In genomic region chr11:120713580-120714518, GRCm38 (mm10) we compare ENCODE assay signal across 8 mouse cellular contexts. TPM values are rescaled to one million over a fixed set of nuclear protein-coding genes. Genes with fewer than 3 reads are reported as not detected.
A peak's percentile ranks its signal among the peaks of the same experiment; 100 is the strongest.
DNase-seq lines count a peak whose midpoint lies in the region; ATAC-seq and TF ChIP-seq lines count a peak whose summit lies in the region.

Cenpx (minus strand) TSS chr11:120713738.
Lrrc45 (plus strand) TSS chr11:120713925.

- peak; percentile 89 for DNase-seq in Patski (ENCODE audit: low read depth, low spot score)
- peak; percentile 96 to 97 for DNase-seq in cerebellum, postnatal 14 days
- peak; percentile 96 to 97 for DNase-seq in frontal cortex, postnatal 14 days (ENCODE audit: low spot score in 2 of 2)
- DNase-seq in layer of hippocampus, postnatal 25 days (ENCODE audit: extremely low spot score in 1 of 2, low spot score in 1 of 2): peak; percentile 79 to 85
- peak; percentile 99 for DNase-seq in lung, postnatal 25 days (ENCODE audit: low spot score)
- DNase-seq in retina, embryonic 14.5 days (ENCODE audit: low spot score): peak; percentile 99
- peak; percentile 93 for DNase-seq in thymus, postnatal 4 days

- H3K4me1 ChIP-seq in hindbrain, embryonic 13.5 days (replicated peaks): peaks cover 34% of the 10 kb centered on the region

- peak within 1 kb of the TSS; percentile 63 for H3K4me3 ChIP-seq in hindbrain, embryonic 13.5 days

- peak; percentile 88 for ATAC-seq in Patski
- peak; percentile 97 for ATAC-seq in hindbrain, embryonic 13.5 days (ENCODE audit: low FRiP score)

- POLR2A ChIA-PET in Patski (lab: Charles Lee): interaction anchor here (1.1 to 1.3 kb wide), 2 partner anchors 55 to 73 kb away, joined by 3 read pairs; no protein-coding TSS in a partner anchor

- H3K9ac ChIP-seq in hindbrain, embryonic 13.5 days: peak within 1 kb of the TSS; percentile 86

- WGBS in hindbrain, embryonic 13.5 days: 2% methylated on average over 53 of the region's 53 CpGs

- CTCF ChIA-PET in Patski (lab: Charles Lee): interaction anchor here (0.9 to 3.9 kb wide), 7 partner anchors 52 to 90 kb away, joined by 3 to 28 read pairs (median 6); no protein-coding TSS in a partner anchor

- in situ Hi-C loops in Patski (cut with MboI; ENCODE audit: low pct_unique_long_range_greater_than_20kb): loop anchor here (5.0 kb wide), 2 partner anchors 57 to 87 kb away; partner anchors contain the start of gene Sirt7

- TF ChIP-seq CTCF in Patski (IDR thresholded peaks at IDR 0.05): no peak

- peak within 1 kb of the TSS; percentile 84 for H3K27ac ChIP-seq in hindbrain, embryonic 13.5 days

- H3K9me3 ChIP-seq in hindbrain, embryonic 13.5 days: no peaks in the 10 kb centered on the region

- H3K36me3 ChIP-seq in hindbrain, embryonic 13.5 days: peaks cover 55% of the 10 kb centered on the region

- peak within 1 kb of the TSS; percentile 99 for H3K4me2 ChIP-seq in hindbrain, embryonic 13.5 days

- H3K27me3 ChIP-seq in Patski: no peaks in the 10 kb centered on the region
- no peaks in the 10 kb centered on the region for H3K27me3 ChIP-seq in hindbrain, embryonic 13.5 days

RNA-seq across cellular contexts. Expression of gene Cenpx, which starts in this region (rescaled TPM):
- 21.7 TPM for polyA plus RNA-seq in Patski (2021)
- 103 and 113 TPM in 2 replicates for polyA plus RNA-seq in hindbrain, embryonic 13.5 days (2015; fragmentation: Nextera tagmentation; extraction: Ambion mirVana)
- 10 to 100 TPM; 20.1 to 21.9 TPM for total RNA-seq in layer of hippocampus, postnatal 25 days (2021)

RNA-seq across cellular contexts. Expression of gene Lrrc45, which starts in this region (rescaled TPM):
- polyA plus RNA-seq in Patski (2021): 50.6 TPM
- 67.9 and 73.1 TPM in 2 replicates for polyA plus RNA-seq in hindbrain, embryonic 13.5 days (2015; fragmentation: Nextera tagmentation; extraction: Ambion mirVana)
- total RNA-seq in layer of hippocampus, postnatal 25 days (2021): 10 to 100 TPM; 47.0 to 65.2 TPM

Comparison
In these comparisons a context has a peak if more than half of its experiments do, and no peak if none do; other contexts are left out.
1. Peak in every context shown above with its lines: DNase-seq, ATAC-seq, H3K4me3 ChIP-seq and H3K27ac ChIP-seq.